Mouse (Mus musculus): ENCODE measurements at regions not wholly inside any gene's neighbourhood (a gene's known extent, or its start where the extent isn't known, plus 50 kb on each side); places are given as distances from the start of the nearest gene placed in this dataset.
"Not testable (repeated sequence)": the region's sequence is repeated elsewhere in the genome, so short reads cannot be mapped to it uniquely, and the experiment has no call there.

GRCm38 (mm10) chr6:70227166-70227565 is 564.9 kb downstream of the Rpia start:
- no peak for ATAC-seq
- no peaks in the 10 kb centered on the region for H3K9me3 ChIP-seq (ENCODE audit: low read length)
- no peak overlapping the region for H3K4me3 ChIP-seq (ENCODE audit: low read depth, low read length)
- H3K27me3 ChIP-seq (ENCODE audit: insufficient read depth, low read length): no peaks in the 10 kb centered on the region
- no peak for DNase-seq
- 50% methylated on average over 4 of the region's 4 CpGs for WGBS (ENCODE audit: insufficient replicate concordance)
- no peak overlapping the region for H3K27ac ChIP-seq (ENCODE audit: low read depth)
- no peak overlapping the region for H3K4me2 ChIP-seq (ENCODE audit: low read depth, low read length)
- H3K4me1 ChIP-seq (ENCODE audit: insufficient read depth): no peaks in the 10 kb centered on the region
- no peaks in the 10 kb centered on the region for H3K36me3 ChIP-seq (replicated peaks; ENCODE audit: insufficient read depth, low read length)
- no peak overlapping the region for H3K9ac ChIP-seq (replicated peaks)
- TF ChIP-seq EP300 (IDR thresholded peaks at IDR 0.05; ENCODE audit: low read depth) (no peak), CTCF (IDR thresholded peaks at IDR 0.05; ENCODE audit: low read depth) (no peak)

- not testable (repeated sequence) for H3K36me3 ChIP-seq (replicated peaks; ENCODE audit: insufficient read depth, low read length); DNase-seq; ATAC-seq; H3K4me2 ChIP-seq (ENCODE audit: low read depth, low read length); H3K4me1 ChIP-seq (ENCODE audit: insufficient read depth); H3K9ac ChIP-seq (replicated peaks); H3K4me3 ChIP-seq (ENCODE audit: low read depth, low read length); H3K27ac ChIP-seq (ENCODE audit: low read depth); H3K9me3 ChIP-seq (ENCODE audit: low read length); H3K27me3 ChIP-seq (ENCODE audit: insufficient read depth, low read length)
- 67% methylated on average over 2 of the region's 2 CpGs for WGBS (ENCODE audit: insufficient replicate concordance)
Observed at GRCm38 (mm10) chr6:70216632-70217031, 575.4 kb downstream of the Rpia start.

DNA sequence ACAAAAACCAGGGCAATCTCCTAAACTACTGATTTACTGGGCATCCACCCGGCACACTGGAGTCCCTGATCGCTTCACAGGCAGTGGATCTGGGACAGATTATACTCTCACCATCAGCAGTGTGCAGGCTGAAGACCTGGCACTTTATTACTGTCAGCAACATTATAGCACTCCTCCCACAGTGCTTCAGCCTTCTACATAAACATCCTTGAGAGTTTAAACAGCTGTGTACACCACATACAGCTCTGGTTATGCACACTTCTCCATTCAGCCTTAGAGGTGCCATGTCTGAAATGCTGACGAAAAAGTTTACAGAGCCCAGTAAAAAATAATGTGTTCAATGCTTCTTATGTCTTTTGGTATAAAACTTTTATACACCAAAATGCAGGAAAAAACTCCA is 576.3 kb downstream of the Rpia start:
- not testable (repeated sequence) for H3K27me3 ChIP-seq (ENCODE audit: insufficient read depth, low read length); H3K36me3 ChIP-seq (replicated peaks; ENCODE audit: insufficient read depth, low read length); H3K4me1 ChIP-seq (ENCODE audit: insufficient read depth); H3K27ac ChIP-seq (ENCODE audit: low read depth); H3K9me3 ChIP-seq (ENCODE audit: low read length); DNase-seq; ATAC-seq; H3K4me3 ChIP-seq (ENCODE audit: low read depth, low read length); H3K9ac ChIP-seq (replicated peaks); H3K4me2 ChIP-seq (ENCODE audit: low read depth, low read length)
- WGBS (ENCODE audit: insufficient replicate concordance): 63% methylated on average over 3 of the region's 3 CpGs
